Mouse (Mus musculus): ENCODE results near the gene Dusp5.
A peak's percentile ranks its signal among the peaks of the same experiment; 100 is the strongest.
"Not testable (repeated sequence)": the region's sequence is repeated elsewhere in the genome, so short reads cannot be mapped to it uniquely, and the experiment has no call there.

Dusp5 gene

DNA sequence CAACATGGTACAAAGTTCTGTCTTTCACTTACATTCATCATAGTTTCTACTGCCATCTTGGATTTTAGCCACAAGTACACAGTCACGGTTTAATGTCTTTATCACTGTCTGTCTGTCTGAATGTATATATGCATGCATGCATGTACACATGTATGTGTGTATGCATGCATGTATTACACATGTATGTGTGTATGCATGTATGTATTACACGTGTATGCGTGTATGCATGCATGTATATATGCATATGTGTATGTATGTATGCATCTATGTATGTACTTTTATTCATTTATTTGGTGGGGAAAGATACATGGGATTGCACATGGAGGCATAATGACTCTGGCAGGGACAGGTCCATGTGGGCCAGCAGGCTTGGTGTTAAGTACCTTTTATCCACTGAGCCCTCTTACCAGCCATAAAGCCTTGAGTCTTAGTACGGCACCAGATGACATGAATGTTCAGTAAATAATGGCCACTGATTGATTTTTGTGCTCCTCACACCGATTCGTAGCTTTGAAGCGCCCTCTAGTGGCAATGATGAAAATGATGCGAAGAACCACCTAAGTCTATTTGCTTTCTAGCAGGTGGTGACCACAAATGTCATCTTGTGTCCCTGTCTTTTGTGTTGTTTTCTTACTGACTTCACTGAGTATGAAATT lies 49.8 kb downstream of the Dusp5 start:
- DNase-seq, result peak; percentile 64 to 76

DNA sequence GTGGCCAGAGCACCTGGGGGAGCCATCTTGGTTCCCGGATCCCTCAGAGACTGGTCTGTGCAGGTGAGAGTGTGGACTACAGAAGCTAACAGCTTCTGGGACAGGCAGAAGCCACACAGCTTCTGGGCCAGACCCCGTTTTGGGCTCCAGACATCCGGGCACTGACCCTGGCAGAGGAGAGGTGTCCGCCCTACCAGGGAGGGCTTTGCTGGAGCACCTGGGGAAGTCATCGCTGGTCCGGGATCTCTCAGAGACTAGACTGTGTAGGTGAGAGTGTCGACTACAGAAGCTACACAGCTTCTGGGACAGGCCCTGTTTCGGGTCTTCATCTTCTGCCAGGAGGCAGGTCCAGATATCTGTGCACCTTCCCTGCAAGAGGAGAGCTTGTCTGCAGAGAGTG lies 51.4 kb downstream of the Dusp5 start:
- not testable (repeated sequence) for DNase-seq

DNA sequence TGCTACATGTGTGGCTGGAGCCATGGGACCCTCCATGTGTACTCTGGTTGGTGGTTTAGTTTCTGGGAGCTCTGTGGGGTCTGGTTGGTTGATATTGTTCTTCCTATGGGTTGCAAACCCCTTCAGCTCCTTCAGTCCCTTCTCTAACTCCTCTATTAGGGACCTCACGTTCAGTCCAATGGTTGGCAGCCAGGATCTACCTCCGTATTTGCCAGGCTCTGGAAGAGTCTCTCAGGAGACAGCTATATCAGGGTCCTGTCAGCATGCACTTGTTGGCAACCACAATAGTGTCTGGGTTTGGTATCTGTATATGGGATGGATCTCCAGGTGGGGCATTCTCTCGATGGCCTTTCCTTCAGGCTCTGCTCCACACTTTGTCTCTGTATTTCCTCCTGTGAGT lies 58.8 kb downstream of the Dusp5 start:
- not testable (repeated sequence) for DNase-seq

DNA sequence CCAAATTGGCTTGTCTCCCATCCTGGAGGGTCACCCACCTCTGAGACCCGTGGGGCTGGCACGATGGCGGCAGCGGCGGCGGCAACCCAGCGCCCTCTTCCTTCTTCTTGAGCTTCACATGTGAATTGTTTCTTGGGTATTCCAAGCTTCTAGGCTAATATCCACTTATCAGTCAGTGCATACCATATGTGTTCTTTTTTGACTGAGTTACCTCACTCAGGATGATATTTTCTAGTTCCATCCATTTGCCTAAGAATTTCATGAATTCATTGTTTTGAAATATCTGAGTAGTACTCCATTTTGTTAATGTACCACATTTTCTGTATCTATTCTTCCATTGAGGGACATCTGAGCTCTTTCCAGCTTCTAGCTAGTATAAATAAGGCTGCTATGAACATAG lies 60.1 kb downstream of the Dusp5 start, which contains the start of gene Nutf2-ps1:
Gene Nutf2-ps1 (minus strand): TSS at position 101 of the 400 bp plus-strand sequence.
- DNase-seq, result not testable (repeated sequence)
